Mouse (Mus musculus): ENCODE measurements at regions not wholly inside any gene's neighbourhood (a gene's known extent, or its start where the extent isn't known, plus 50 kb on each side); places are given as distances from the start of the nearest gene placed in this dataset.

DNA sequence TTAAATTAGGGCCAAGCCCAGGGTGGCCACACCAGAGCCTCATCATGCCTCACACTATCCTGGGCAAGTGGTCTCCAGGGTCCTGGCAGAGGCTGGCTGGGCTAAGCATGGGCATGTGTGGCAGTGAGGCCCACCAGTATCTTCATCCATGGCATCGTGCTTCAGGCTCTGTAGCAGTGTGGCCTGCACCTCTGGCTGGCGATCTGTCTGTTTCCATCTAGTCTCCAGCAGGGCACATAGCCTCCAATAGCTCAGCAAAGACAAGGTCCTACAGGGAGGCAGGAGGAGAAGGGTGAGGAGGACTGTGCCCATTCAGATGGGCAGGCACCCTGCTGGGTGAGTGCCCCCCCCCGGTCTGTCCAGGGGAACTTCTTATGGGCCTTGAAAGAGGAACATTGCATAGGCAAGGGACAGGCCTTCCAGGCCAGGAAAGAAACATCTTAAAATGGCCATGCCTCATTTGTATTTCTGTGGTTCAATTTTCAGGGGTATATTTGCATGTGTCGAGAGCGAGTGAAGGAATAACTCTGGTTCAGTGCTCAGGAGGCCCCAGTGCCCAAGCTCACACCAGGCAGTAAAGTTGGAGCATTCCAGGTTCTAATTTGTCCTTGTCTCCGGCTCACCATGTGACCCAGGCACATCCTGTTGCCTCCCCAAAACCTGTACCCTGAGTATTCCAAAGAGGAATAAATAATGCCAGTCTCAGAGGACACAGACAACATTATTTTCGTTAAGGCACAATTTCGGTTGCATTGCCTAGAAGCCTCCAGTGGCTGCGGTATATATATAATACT is 60.4 kb upstream of the Ppara start:
- no peak for DNase-seq (ENCODE audit: low read depth in 1 of 2, low spot score in 2 of 2)

DNA sequence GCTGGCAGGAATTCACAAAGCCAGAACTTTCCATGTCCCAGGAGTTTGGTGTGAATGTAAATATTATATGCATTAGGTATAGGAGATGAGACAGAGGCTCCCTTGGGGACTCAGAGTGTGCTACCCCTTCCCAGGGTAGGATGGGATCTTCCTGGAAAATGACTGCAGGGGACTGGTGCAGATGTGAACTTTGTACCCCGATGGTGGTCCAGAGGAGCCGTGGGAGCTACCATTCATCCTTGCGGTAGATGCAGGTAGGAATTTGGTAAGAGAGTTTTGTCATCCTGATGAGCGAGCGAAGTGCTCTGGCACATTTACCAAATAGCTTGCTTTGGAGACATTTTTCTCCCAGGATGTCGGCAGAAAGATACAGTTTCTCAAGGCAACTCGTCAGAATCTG is 59.7 kb upstream of the Ppara start:
- no peak for DNase-seq (ENCODE audit: low read depth in 1 of 2, low spot score in 2 of 2)

DNA sequence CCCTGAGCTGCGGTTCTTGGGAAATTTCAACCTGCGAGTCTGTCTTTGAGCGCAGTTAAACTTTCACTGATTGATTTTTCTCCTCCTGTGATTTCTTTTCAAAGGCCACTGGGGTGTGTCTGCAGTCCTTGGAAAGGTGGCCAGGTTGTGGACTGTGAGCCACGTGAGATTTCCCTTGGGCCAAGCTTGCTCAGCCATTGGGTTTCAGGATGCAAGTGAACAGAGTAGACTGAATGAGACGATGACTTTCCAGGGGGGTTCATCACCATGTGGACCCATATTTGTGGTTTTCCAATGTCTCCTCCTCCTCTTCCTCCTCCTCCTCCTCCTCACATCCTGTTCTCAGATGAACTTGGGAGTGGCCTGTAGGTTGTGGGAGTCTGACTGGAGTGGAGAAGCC is 59.0 kb upstream of the Ppara start:
- DNase-seq (ENCODE audit: low read depth in 1 of 2, low spot score in 2 of 2), result no peak

DNA sequence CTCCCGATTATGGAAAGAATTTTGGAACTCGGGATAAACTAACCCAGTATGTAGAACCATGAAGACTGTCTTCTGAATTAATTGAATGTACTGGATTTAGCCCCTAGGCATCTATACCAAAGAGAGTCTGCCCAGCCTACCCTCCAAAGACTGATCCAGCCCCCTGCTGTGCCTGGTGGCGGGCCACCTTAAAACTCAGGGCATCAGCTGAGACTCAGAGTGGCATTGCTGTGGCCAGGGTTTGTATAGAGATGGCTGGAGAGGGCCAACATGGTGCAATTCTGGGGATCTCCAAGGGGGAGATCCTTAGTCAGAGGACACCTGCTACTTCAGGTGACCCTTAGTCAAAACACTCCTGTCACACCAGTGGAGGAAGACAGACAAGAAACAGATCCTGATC is 58.6 kb upstream of the Ppara start:
- DNase-seq (ENCODE audit: low read depth in 1 of 2, low spot score in 2 of 2), result no peak

DNA sequence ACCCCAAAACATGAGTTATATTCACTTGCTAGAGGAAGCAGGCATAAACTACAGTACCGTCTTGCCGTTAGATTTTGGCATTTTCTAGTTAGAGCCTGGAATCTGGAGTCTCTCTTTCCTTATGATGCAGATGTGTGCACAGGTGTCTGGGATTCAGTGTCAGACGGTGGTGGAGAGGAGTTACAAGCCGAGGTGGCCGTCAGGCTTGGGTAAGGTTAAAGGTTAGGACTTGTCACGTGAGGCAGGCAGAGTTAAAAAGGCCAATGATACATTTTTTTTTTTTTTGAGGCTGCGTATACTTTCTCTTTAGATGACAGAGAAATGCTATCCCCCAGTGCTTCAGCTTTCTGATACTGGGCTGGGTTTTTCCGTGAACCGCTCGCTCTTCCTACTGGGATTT is 57.9 kb upstream of the Ppara start:
- no peak for DNase-seq (ENCODE audit: low read depth in 1 of 2, low spot score in 2 of 2)

DNA sequence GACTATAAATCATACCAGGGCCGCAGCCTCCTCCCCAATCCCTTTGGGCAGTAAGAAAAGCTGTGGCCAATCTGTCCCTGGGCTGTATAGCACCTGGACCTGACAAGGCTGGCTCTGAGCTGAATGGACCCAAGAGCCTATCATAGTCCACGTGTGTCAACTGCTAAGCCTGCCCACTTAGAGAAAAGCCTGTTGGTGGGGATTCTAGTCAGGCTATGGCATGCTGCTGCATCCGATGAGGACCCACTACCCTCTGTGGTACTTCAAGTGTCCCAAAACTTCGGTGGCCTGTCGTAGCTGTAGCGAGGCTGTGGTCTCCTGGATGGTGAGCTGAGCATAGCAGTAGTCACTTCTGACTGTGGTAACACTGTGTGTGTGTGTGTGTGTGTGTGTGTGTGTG is 57.4 kb upstream of the Ppara start:
- no peak for DNase-seq (ENCODE audit: low read depth in 1 of 2, low spot score in 2 of 2)

DNA sequence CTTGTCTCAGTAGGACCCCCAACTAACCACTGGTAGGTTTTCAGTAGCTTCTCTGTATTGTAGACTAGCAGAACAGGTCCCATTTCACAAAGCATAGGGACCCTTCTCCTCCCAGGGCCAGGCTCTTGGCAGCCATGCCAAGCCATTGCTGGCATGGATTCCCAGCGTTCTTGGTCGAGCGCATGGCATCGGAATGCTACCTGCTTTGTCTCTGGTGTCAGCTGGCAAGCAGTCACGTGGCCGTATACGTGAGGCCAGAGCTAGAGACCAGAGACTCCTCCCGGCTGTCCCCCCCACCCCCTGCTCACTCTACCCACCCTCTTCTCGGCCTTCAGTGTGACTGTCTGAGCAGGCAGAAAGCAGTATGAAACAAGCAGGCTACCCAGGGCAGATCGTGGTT is 56.9 kb upstream of the Ppara start:
- no peak for DNase-seq (ENCODE audit: low read depth in 1 of 2, low spot score in 2 of 2)

DNA sequence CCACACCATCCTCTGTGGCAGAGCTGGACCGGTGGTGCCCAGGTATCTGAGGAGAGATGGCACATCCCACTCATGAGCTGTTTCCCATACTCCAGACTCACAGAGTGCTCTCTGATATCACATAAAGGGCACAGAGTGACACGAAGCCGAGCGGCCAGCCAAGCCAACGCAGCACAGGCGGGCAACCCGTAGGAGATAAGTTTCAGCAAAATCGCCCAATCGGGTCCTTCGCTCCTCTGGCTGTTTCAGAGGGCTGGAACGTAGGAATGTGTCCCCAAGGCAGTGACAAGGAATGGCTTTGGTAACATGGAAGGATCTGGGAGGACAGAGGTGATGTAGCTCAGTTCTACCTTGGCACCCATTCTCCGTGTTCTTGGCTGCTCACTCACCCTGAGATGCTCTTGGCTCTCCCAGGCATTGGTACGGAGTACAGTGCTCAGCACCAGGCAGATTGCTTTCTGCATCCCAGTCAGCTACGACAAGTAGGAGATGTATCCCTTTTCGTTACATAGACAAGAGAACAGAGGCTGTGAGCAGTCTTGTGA is 56.4 kb upstream of the Ppara start:
- DNase-seq (ENCODE audit: low read depth in 1 of 2, low spot score in 2 of 2), result no peak

DNA sequence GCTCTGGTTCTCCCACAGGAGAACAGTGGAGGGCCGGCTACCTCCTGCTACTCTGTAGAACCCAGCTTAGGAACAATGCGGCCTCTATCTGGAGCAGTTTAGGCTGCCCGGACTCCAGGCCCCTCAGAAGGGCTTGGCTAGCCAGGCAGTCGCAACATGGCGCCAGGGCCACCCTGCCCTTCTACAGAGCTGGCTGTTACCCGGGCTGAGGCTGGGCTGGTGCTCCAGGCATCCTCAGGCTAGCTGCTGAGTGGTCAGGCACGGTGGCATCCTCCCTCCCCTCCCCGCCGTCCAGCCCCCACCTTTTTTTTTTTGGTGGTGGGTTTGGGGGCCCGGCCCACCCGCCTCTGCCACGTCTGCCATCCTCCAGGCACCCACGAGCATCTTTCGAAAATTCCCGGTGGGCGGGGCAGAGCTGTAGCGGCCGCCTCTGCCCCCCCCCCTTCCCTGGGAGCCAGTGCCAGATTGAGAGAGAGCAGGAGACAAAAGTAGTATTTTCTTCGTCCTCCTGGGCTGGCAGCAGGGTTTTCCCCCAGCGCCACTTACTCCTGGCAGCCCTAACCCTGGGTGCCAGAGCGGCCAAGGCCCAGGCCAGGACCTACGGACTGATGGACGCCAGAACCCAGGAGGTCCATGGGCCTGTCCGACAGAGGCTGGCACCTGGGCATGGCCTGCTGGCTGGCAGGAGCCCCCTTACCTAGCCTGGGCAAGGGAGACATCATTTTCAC is 55.6 kb upstream of the Ppara start:
- no peak for DNase-seq (ENCODE audit: low read depth in 1 of 2, low spot score in 2 of 2)

DNA sequence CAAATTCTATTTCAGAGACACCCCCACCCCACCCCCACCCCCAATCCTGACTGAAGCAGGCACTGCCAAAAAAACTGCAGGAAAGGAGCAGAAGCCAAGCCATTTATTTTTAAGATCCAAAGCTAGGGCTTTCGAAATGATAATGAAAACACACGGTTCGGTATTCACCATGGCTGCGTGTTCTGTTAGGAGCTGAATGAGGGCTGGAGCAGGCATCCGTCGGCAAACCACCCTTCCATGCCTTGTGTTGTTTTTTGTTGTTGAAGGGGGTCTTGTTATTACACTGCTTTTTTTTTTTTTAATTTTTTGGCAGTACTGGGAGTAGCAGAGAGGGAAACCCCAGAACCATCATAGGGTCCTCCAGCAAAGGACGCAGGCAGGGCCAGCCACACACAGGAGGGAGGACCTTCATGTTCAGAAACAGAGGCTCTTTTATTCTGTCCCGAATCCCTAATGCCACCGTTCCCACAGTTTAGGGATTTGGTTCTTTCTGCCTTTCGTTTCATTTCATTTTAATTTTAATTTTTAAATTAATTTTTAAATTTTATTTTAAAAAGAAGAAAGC is 54.8 kb upstream of the Ppara start:
- no peak for DNase-seq (ENCODE audit: low read depth in 1 of 2, low spot score in 2 of 2)

DNA sequence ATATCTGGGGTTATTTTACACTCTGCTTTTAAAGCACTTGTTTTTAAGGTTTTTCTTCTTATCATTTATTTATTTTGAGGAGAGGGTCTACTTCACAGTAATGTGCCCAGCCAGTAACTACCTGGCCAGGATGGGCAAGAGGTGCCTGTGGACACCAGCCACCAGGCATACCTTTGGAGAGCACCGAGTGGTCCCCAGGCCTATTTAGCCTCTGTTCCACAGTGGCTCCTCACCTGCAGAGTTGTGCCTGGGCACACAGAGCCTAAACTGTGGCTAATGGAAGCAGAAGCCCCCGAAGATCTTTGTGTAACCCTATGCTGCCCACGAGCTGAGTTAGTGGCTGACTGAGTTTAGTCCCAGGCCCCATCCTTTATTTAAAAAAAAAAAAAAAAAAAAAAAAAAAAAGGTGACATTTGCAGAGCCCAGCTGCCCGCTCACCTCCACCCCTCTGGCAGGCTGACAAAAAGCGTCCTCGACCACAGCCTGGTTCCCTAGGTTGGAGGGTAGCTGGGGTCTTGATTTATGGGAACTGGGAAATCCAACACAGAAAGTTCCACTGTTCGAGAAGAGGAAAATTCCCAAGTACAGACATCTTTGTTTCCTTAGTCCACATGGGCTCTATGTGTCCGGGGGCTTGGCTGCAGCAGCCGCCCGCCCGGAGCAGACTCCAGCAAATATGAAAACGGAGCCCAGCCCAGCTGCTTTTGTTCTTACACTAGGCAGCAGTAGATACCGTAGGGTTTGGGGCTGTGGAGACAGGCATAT is 54.1 kb upstream of the Ppara start:
- no peak for DNase-seq (ENCODE audit: low read depth in 1 of 2, low spot score in 2 of 2)

DNA sequence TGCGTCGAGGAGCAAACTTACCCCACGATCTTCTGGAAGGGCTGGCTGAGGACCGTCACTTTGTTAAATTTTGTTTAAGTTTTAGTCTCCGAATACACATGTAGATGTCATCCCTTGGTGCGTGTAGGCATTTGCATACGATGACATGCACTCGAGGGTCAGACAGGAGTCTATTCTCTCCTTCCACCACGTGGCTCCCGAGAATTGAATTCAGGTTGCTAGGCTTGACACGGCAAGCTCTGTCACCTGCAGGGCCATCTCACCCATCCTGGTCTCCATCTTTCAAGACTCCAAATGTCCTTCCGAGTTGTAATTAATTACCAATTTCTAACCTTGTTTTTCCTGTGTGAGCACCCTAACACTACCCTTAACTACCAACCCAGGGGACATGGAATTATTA is 52.7 kb upstream of the Ppara start:
- no peak for DNase-seq (ENCODE audit: low read depth in 1 of 2, low spot score in 2 of 2)

DNA sequence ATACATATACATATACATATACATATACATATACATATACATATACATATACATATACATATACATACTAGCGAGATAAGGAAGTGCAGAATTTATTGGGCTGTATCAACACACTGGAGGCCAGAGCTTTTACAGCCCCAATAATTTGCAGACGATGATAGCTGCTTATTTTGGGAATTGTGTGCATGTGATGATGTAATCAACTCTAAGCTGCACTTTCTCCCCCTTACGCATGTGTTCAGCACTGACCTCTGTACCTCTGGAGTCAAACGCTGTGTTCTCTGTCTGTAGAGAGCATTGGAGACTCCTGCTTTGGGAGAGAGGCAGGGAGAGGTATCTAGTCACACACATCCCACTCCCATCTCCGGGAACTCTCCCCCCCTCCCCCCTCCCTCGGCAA is 52.0 kb upstream of the Ppara start:
- no peak for DNase-seq (ENCODE audit: low read depth in 1 of 2, low spot score in 2 of 2)

DNA sequence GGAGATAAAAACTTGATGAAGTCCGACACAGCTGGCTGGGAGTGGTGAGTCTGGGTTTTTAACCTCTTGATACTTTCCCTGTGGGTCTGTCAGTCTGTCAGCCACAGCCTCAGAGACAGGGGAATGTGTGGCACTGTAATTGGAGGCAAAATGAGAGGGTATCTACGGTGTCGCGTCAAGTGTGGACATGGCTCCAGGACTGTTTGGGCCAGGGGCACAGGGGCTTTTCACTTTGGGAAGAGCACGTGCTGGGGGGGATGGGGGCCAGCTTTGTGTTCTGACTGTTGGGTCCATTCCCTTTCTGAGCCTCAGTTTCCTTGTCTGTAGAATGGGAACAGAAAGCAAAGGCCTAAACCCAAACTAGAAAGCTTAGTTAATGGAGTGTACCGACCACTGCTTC is 51.5 kb upstream of the Ppara start:
- DNase-seq (ENCODE audit: low read depth in 1 of 2, low spot score in 2 of 2), result no peak

DNA sequence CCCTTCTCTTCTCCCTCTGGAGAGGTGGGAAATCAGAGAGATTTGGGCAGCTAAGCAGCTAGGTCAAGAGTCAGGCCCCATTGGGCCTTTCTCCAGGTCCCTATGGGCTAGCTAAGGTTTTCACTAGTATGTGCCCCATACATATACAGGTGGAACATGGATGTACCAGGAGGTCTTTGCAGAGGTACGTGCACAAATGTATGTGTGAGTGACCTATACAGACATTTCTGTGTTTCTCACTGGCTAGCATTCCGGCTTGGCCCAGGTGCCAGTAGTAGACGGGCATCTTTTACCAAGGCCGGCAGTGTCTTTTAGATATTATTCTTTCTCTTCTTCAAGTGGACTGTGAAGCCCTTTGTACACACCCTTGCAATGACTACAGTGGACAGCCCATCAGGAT is 51.1 kb upstream of the Ppara start:
- DNase-seq (ENCODE audit: low read depth in 1 of 2, low spot score in 2 of 2), result no peak

DNA sequence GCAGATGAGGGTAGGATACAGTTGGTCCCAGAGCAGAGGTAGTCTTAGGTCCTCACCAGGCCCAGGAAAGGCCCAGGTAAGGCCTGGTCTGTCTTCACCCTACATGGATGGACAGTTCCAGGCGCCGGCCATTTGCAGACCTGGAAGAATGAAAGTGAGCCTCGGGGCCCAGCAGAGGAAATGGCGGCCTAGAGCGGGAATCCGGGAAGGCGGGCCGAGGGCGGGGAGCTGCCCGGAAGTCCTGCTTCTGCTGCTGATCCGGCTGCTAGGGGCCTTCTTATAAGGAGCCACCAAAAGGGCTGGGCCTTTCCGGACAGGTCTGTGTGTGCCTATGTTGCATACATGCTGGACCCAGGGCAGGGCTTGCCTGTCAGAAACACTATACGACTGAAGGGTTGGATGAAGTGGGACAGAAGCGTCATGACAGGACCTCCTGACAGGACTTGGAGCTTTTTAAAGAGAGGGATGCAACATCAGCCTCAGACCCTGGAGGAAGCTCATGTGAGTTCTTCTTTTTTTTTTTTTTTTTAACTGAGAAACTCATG is 50.5 kb upstream of the Ppara start:
- no peak for DNase-seq (ENCODE audit: low read depth in 1 of 2, low spot score in 2 of 2)

DNA sequence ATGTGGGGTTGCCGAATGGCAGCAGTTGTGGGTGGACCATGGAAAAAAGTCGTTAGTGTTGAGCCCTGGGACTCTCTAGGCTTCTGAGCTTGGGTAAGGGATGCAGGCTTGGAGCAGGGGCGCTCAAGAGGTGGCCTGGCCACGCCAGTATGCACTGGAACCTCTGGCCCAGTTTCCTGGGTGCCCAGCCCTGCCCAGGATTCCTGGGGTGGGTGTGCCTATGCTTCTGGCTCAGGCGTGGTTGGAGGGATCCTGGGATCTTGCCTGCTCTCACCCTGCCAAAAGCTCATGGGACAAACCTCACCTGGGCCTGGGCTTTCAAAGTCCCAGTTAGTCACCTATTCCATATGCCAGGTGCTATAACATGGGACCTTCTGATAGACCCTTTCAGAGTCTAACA is 49.9 kb upstream of the Ppara start:
- no peak for DNase-seq (ENCODE audit: low read depth in 1 of 2, low spot score in 2 of 2)

Data from monocyte, adult 2 months (primary cell).